Mouse (Mus musculus): ENCODE results near the gene Prss35.

DNA sequence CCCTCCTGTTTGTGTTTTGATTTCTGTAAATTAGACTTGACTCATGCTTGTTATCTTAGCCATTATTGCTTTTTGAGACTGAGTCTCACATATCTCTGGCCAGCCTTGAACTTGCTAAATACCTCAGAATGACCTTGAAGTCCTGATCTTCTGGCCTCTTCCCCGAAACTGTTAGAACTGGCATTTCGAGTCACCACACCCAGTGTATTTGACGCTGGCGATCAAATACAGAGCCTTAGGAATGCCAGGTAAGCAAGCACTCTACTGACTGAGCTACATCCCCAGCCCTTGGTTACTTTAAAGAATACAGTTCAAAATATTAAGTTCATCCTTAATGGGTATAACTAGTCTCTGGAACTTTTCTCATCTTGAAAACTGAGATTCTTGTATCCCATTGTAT lies 18.4 kb upstream of the Prss35 start:
- TF ChIP-seq E2F4 (IDR thresholded peaks at IDR 0.05; ENCODE audit: insufficient read depth), result no peak
- no peak for TF ChIP-seq MAX (IDR thresholded peaks at IDR 0.05; ENCODE audit: low read depth)
- TF ChIP-seq CEBPB (IDR thresholded peaks at IDR 0.05; ENCODE audit: insufficient read depth, poor library complexity, severe bottlenecking), result no peak

All from myocyte (in vitro differentiated cells).